Mouse (Mus musculus) layer of hippocampus, adult 18-20 months (tissue): ENCODE measurements around the gene Clmp. TPM values are rescaled to one million over a fixed set of nuclear protein-coding genes. Genes with fewer than 3 reads are reported as not detected.

Source experiments
- DNase-seq, 2 experiments: peaks; one replicate each; pipeline ENCODE4 v3.0.0; 2022; ENCODE audit warnings: low spot score in 2 of 2
- total RNA-seq, 2 experiments: library from RNA; stranded (reverse); gene quantifications; 2 replicates each; pipeline ENCODE4 v1.2.3; 2021

The Clmp gene
- total RNA-seq, 2 experiments from 2014 or later: 23.1 to 25.4 TPM

- no peak for DNase-seq
Measured at GRCm38 (mm10) chr9:40690511-40690910, 4.7 kb downstream of the Clmp start.

- DNase-seq: no peak
Measured at GRCm38 (mm10) chr9:40693026-40693425, 7.3 kb downstream of the Clmp start.

GRCm38 (mm10) chr9:40693768-40694167, 8.0 kb downstream of the Clmp start:
- DNase-seq: no peak

- DNase-seq: no peak
Measured at GRCm38 (mm10) chr9:40694284-40694683, 8.5 kb downstream of the Clmp start.

GRCm38 (mm10) chr9:40696086-40696485, 10.3 kb downstream of the Clmp start:
- DNase-seq: no peak

GRCm38 (mm10) chr9:40699194-40699593, 13.4 kb downstream of the Clmp start:
- DNase-seq: peak; percentile 28 to 70

- DNase-seq: no peak
Measured at GRCm38 (mm10) chr9:40700253-40700652, 14.5 kb downstream of the Clmp start.

GRCm38 (mm10) chr9:40704364-40705276, 18.9 kb downstream of the Clmp start:
- DNase-seq: no peak

GRCm38 (mm10) chr9:40708448-40709140, 22.8 kb downstream of the Clmp start:
- DNase-seq: no peak

GRCm38 (mm10) chr9:40709141-40709537, 23.4 kb downstream of the Clmp start:
- DNase-seq: no peak

GRCm38 (mm10) chr9:40709587-40709986, 23.8 kb downstream of the Clmp start:
- DNase-seq: no peak

GRCm38 (mm10) chr9:40709991-40710390, 24.2 kb downstream of the Clmp start:
- DNase-seq: no peak

GRCm38 (mm10) chr9:40711654-40712053, 25.9 kb downstream of the Clmp start:
- no peak for DNase-seq

GRCm38 (mm10) chr9:40717182-40717874, 31.6 kb downstream of the Clmp start:
- peak; percentile 42 to 51 for DNase-seq

- no peak for DNase-seq
Measured at GRCm38 (mm10) chr9:40717875-40718185, 32.1 kb downstream of the Clmp start.

- no peak for DNase-seq
Measured at GRCm38 (mm10) chr9:40720881-40721280, 35.1 kb downstream of the Clmp start.

- no peak for DNase-seq
Measured at GRCm38 (mm10) chr9:40723311-40723772, 37.6 kb downstream of the Clmp start.

- no peak for DNase-seq
Measured at GRCm38 (mm10) chr9:40724978-40725377, 39.2 kb downstream of the Clmp start.

- no peak for DNase-seq
Measured at GRCm38 (mm10) chr9:40727140-40727823, 41.5 kb downstream of the Clmp start.

GRCm38 (mm10) chr9:40727824-40728495, 42.2 kb downstream of the Clmp start:
- no peak for DNase-seq

- no peak for DNase-seq
Measured at GRCm38 (mm10) chr9:40730302-40730700, 44.5 kb downstream of the Clmp start.
